ENCODE assay signal across 1 mouse cellular context in the genomic region with DNA sequence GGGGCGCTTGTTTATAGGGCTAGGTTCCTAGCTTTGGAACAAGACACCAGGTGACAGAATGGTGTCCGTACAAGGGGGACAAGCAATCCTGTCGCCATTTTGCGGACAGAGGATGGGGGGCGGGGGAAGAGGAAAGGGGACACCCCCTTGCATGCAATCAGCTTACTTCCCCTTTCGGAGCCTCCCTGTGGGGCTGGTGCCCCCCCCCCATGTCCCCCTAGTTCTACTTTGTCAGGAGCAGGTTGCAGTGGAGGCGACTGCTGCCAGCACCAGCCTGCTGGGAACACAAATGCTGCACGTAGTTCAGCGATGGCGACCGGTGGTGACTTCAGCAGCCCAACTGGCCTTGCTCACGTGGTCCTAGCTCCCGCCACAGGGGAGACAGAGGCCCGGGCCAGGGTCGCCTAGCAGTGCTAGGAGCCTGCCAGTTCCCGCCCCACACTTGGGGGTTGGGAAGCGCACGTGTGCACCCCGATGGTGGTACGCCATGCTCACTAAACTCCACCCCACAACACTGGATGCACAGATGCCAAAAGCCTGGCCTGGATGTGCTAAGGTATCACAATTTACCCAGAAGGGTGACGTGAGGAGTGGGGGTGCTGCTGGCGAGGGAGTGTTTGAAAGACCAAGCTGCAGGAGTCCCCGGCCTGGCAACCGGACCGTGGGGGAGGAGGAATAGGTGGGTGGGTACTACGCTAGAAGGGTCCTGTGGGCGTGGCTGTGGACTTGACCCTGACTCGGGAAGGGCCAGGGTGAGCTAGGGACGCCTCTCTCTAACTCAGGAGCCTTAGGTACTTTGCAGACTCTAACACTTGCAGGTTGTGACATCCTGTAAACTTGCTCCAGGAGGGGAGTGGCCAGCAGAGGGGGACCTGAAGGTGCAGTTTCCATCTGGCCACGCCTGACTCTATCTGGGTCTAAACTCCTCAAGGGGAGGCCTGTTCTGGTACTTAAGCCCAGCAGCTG.
TF ChIP-seq lines count a peak whose summit lies in the region.

No protein-coding gene starts in this region.

TF ChIP-seq in MEL, 35 proteins besides CTCF, POLR2A, EP300 and RAD21:
- TF ChIP-seq ELF1 (IDR thresholded peaks at IDR 0.05; ENCODE audit: low read depth, low read length) (no peak), HCFC1 (IDR thresholded peaks at IDR 0.05; ENCODE audit: low read depth, low read length) (0 out of 2 replicates have a peak, but pooled peaks have one; percentile 30), MXI1 (IDR thresholded peaks at IDR 0.05; ENCODE audit: low read depth, low read length) (peak; percentile 37), SIN3A (IDR thresholded peaks at IDR 0.05; ENCODE audit: low read length) (peak; percentile 40), ETS1 (IDR thresholded peaks at IDR 0.05; ENCODE audit: low read depth, low read length) (peak; percentile 7; the same call in 1 of the 2 replicates), GATA1 (IDR thresholded peaks at IDR 0.05; ENCODE audit: low read depth, low read length) (no peak), POLR2AphosphoS5 (IDR thresholded peaks at IDR 0.05; ENCODE audit: borderline replicate concordance, low read depth, low read length) (no peak), UBTF (IDR thresholded peaks at IDR 0.05; ENCODE audit: borderline replicate concordance, insufficient read depth, low read depth, low read length) (no peak), MAX (IDR thresholded peaks at IDR 0.05; ENCODE audit: low read length) (peak; percentile 58), USF1 (IDR thresholded peaks at IDR 0.05; ENCODE audit: low read depth, low read length) (no peak), BHLHE40 (IDR thresholded peaks at IDR 0.05; ENCODE audit: borderline replicate concordance, low read depth, low read length) (peak; percentile 37; the same call in 1 of the 2 replicates)
TF ChIP-seq in MEL: peak in this region for 6.
